Mouse (Mus musculus) megakaryocyte, embryonic 14.5 days (primary cell): ENCODE measurements at regions not wholly inside any gene's neighbourhood (a gene's known extent, or its start where the extent isn't known, plus 50 kb on each side); places are given as distances from the start of the nearest gene placed in this dataset.

Source experiments
- FLI1 ChIP-seq: IDR thresholded peaks from 2 replicates; pipeline ENCODE4 v1.6.1; 2012; ENCODE audit warnings: low read length, inconsistent platforms, mixed read lengths
- GATA1 ChIP-seq: IDR thresholded peaks from 3 replicates; pipeline ENCODE4 v1.6.1; 2012; ENCODE audit warnings: mixed read lengths, low read length, inconsistent platforms, borderline replicate concordance

GRCm38 (mm10) chr9:41675656-41676055, 448.4 kb downstream of the Sorl1 start:
- TF ChIP-seq GATA1 (no peak), FLI1 (no peak)
